Mouse (Mus musculus) stomach, postnatal 0 days (tissue): Measurements from ENCODE around the gene Ifitm7.

Experiments
- CTCF ChIP-seq: IDR thresholded peaks from 2 replicates; pipeline ENCODE4 v1.5.1; 2016; ENCODE audit warnings: antibody characterized with exemption, low read depth, mild to moderate bottlenecking, moderate library complexity
- EP300 ChIP-seq: optimal IDR thresholded peaks from 2 replicates; pipeline ENCODE3; 2016; ENCODE audit warnings: antibody characterized with exemption

DNA sequence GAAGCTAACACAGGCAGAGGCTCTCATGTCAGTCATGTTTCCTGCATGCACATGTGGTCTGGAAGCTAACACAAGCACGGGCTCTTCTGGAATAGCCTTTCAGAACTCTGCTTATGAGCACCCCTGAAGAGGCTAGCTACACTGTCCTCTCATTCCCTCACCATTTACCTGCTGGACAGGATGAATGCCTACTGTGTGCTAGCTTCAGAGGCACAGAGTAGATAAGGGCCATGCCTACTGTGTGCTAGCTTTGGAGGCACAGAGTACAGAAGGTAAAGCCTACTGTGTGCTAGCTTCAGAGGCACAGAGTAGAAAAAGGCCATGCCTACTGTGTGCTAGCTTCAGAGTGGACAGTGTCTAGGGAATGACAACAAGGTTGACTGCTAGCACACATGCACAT, 7.8 kb upstream of the Ifitm7 start:
- TF ChIP-seq CTCF: no peak
- TF ChIP-seq EP300: no peak
